Mouse (Mus musculus): ENCODE measurements at regions not wholly inside any gene's neighbourhood (a gene's known extent, or its start where the extent isn't known, plus 50 kb on each side); places are given as distances from the start of the nearest gene placed in this dataset.

GRCm38 (mm10) chr5:75465701-75466100 is 109.0 kb upstream of the Kit start:
- TF ChIP-seq CTCF (IDR thresholded peaks at IDR 0.05), result no peak
- no peak for TF ChIP-seq POLR2A (IDR thresholded peaks at IDR 0.05; ENCODE audit: insufficient read depth, low read depth, low read length)

All from heart, adult 2 months (tissue).